Mouse (Mus musculus) cerebellum, adult 9-11 months (tissue): ENCODE measurements around the gene Haus5.
A peak's percentile ranks its signal among the peaks of the same experiment; 100 is the strongest.

Experiments used
- DNase-seq: peaks from one replicate; pipeline ENCODE4 v3.0.0; 2022

Haus5 gene

DNA sequence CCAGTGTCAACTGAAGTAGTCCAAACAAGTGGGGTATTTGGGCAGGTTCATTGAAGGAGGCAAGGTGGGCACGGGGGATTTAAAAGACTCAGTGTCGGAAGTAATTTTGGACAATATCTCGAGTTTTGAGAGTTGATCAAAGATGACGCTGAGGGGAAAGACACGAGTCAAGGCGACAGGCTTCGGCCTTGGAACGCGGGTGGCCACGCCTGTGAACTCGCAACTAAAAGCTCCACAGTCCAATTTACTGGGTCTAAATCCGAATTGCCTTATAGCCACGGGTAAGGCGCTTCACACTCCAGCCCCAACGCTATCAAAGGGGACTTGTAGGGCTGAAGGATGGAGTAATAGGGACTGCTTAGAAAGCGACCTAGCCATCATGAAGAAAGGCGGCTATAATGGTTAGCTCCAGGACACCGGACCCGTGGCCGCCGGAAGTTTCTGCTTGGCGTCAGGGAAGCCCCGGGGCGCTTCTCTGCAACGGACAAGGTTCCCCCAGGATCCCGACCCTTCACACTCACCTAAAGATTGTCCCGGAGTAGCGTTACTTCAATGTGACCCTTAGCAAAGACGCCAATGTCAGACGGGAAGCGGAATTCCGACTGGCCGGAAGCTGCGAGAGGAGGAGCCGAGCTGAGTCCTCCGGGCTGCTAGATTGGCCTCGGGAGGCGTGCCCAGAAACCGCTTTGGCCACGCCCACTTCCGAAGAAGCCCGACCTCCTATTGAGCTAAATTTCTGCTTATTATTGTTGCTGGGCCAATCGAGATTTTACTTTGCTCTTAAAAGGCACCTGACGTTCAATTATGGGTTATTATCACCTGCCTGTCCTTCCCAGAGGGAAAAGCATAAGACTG lies 39.0 kb downstream of the Haus5 start, which contains the start of gene Cox6b1:
Gene Cox6b1, minus strand, starts transcription at position 622 of the 855 bp plus-strand sequence.
- peak; percentile 89 for DNase-seq

DNA sequence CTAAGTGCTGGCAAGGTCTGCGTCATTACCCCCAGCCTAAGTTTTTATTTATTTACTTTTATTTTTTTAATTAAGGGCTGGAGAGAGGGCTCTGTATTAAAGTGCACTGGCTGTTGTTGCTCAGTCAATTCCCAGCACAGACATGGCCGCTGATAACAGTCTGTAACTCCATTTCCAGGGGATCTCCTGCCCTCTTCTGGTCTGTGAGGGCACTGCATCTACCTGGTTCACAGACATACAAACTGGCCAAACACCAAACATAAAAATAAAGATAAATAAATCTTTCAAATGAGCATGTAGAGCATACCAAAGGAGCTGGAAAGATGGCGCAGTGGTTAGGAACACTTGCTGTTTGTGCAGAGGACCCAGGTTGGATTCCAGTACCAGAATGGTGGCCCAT lies 45.6 kb downstream of the Haus5 start:
- no peak for DNase-seq

DNA sequence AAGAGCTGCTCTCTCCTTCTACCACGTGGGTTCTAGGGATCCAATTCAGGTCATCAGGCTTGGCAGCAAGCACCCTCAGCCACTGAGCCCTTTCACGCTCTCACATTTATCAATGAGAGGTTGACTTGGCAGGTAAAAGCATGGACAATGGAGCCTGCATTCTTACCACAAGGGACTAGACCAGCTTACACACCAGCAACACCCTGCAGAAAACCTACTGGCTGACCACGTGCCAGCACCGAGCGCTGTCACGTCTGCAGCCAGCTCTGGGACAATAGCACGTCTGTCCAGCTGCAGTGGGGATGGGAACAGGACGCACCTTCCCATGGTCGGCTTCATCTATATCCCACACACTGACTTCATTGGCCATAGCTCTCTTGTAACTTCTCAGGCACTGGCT lies 46.1 kb downstream of the Haus5 start:
- no peak for DNase-seq

DNA sequence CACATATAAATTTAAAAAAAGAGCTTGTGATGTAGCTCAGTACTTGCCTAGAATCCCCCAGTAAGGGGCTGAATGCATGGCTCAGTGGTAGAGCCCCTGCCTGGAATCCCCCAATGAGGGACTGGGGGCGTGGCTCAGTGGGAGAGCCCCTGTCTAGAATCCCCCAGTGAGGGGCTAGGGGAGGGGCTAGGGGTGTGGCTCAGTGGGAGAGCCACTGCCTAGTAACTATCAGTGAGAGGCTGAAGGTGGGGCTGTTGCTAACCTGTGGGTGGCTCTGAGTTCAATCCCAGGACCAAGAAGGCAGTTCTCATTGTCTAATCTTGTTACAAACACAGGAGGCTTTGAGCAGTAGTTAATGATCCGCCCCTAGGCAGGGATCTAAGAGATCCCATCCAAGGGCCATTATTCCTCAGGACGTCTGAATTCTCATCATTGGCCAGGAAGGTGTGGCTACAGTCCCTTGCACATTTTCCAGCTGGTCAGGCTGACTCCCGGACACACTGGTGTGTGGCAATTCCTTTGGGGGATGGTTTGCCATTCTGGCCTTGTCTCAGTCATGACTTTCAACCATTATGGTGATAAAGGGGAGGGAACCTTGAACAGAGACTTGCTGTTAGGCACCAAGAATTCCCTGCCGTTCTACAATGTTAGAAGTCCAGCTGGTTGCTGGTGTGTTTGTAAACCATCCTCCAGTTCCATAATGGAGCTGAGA lies 49.6 kb downstream of the Haus5 start:
- no peak for DNase-seq

DNA sequence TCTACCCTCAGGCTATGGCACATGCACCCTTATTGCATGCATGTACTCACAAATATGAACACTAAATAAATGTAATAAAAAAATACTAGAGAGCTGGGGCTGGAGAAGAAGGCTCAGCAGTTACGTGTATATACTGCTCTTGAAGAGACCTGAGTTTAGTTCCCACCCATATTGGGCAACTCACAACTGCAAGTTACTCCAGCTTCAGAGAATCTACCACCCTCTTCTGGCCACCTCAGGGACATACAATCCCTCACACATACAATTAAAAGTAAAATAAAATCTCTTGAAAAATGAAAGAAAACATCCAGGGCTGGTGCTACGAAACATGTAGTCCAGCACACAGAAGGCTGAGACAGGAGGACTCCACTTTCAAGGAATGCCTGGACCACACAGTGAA lies 50.3 kb downstream of the Haus5 start:
- DNase-seq: no peak

DNA sequence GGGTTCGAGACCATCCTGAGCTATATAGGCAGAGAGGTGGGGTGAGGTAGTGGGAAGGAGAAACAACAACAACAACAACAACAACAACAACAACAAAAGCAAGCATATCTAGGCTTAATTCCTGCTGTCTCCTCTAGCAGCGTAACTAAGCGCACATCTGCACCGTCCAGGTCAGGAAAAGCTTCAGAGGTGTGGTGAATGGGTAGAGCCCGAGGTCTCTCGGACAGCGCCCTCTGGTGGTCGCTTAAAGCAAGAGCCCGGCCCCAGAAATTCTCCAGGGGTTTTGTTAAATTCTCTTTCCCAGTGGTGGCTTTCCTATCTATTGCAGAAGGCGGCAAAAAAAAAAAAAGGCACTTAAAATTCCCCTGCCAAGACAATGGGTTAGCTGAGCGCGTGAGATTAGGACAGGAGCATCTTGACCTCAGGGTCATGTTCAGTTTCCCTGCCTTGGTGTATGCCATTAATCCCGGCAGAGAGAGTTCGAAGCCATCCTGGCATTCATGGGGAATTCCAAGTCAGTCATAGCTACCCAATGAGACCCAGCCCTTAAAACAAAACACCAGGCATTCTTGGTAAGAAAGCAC lies 51.2 kb downstream of the Haus5 start:
- peak; percentile 47 for DNase-seq

DNA sequence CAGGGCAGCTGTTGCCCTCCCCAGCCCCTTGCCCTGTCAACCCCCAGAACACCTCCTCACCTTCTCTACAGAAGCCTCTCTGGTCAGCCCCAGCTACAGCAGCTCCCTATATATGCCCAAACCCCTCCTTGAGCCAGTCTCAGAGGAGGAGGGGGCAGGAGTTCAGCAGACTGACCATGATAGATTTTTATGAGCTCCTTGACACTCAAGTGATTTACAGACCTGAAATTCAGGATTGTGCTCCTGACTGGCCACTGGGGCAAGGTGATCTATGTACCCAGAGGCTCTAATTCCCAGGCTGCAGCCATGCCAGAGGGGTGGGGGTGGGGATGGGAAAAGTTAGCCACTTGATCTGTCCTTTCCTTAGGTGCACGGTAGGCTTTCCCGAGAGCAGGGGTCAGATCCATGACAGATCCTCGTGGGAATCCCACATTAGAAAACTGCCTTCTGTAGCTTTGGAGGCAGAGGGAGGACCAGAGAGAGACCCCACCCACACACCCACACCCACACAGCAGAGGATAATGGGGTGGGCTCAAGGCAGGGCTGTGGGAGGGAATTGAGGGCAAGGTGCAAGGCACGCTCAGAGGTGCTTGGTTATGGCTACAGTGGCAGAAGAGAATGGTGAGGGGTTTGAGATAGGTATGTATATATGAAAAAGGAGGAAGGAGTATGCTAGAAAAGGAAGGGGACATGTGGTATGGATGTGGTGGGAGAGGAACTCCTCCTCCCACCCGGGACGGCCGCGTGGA lies 52.0 kb downstream of the Haus5 start, which contains the start of gene Upk1a:
Gene Upk1a, minus strand, starts transcription at position 194 of the 749 bp plus-strand sequence.
- no peak for DNase-seq

DNA sequence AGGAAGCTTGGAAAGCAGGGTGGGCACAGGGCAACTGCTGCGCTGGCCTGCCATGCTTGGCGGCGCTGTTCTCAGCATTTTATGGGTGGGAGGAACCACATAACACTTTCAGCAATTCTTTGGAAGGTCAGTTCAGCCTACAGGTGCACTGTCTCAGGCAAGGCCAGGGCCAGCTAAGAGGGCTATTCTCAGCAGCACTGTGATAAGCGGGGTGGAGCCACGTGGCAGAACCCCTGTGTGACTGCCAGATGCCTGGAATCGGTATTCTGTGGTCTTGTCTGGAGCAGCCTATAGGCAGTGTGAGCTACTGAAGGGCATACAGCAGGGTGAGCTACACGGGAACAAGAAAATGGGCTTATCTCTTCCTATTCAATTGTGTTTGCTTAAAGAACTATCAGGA lies 54.8 kb downstream of the Haus5 start:
- no peak for DNase-seq

DNA sequence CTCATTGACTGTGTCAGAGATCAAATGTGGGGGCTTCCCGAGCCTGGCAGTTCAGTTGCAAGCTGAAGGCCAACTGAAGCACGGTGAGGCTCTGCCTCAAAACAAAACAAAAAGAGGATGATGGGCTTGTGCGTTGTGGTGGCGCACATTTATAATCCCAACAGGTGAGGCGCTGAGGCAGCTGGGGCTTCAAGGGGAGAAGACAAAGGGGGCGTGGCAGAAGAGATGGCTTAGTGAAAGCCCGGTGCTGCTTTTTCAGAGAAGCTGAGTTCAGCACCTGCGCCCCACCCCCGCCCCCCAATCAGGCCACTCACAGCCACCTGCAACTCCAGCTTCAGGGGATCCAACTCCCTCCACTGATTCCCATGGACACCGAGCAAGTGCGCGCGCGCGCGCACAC lies 56.3 kb downstream of the Haus5 start:
- DNase-seq: no peak

DNA sequence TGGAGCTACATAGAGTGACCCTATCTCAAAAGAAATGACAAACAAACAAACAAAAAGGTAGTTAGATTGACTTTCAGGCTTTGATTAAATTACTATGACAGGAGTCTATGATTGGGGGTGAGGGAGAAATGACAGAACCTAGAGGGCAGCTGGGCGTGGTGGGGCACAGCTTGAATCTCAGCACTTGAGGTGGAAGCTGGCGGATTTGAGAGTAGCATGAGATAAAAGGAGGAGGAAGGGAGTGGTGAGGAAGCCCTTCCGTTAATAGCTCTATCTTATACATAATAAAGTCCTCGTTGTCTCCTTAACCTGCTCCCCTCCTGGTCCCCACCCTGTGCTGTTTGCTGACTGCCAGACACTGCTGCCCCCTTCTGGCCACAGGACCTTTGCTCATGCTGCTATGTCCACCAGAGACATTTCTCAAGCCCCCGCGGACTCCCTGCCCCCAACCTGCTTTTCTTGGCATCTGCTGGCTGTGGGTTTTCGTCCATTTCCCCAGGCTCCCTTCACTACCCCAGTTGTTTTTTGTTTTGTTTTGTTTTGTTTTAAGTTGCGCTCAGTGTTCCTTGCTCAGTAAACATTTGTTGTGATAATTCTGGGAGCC lies 57.0 kb downstream of the Haus5 start:
- DNase-seq: no peak

DNA sequence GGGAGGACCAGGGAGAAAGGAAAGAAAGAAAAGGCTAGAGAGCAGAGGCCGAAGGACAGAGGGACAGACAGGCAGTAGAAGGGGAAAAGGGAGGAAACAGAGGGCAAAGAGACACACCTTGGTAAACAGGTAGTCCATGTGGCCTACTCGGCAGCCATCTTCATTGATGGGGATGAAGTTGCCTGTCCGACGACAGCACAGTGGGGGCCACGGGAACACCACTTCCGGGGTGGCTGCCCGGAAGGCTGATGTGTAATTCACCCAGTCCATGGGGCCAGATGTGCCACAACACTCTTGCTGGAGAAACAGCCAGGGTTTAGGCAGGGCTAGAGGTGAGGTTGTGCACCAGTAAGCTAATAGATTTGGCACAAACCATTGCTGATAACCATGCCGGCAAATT lies 59.9 kb downstream of the Haus5 start:
- DNase-seq: no peak

DNA sequence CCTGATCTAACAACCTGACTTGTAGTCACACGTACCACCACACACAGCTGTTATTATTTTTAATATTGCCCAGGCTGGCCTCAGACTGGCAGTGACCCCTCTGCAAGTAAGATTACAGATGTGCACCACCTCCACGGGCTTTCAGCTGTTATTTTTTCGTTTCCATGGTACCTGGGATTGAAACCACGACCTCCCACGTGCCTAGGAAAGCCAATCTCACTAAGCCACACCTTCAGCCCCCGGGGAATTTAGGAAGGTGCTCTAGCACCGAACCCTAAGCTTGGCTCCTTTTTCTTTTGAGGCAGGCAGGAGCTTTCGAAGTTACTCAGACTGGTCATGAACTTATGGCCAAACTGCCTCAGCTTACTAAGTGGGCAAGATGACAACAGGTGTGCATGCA lies 60.4 kb downstream of the Haus5 start:
- DNase-seq: no peak
